Mouse (Mus musculus): ENCODE measurements around the gene Erich4. TPM values are rescaled to one million over a fixed set of nuclear protein-coding genes. Genes with fewer than 3 reads are reported as not detected.

The Erich4 gene
- polyA plus RNA-seq, 1 experiment from 2014 or later, result not detected

Other genes starting within 250 kb of the Erich4 start
- not detected in 2 replicates for gene Cnfn, start 246.2 kb downstream of the Erich4 start, polyA plus RNA-seq (2016; fragmentation: Nextera tagmentation; extraction: Ambion mirVana)
- 7.6 and 8.8 TPM in 2 replicates for gene Lipe, start 217.2 kb downstream of the Erich4 start, polyA plus RNA-seq (2016; fragmentation: Nextera tagmentation; extraction: Ambion mirVana)
- 0.27 and 0.52 TPM in 2 replicates for gene Cxcl17, start 203.0 kb downstream of the Erich4 start, polyA plus RNA-seq (2016; fragmentation: Nextera tagmentation; extraction: Ambion mirVana)
- gene Ceacam1, start 138.3 kb downstream of the Erich4 start, polyA plus RNA-seq (2016; fragmentation: Nextera tagmentation; extraction: Ambion mirVana), result 0.23 and 0.51 TPM in 2 replicates
- gene Ceacam2, start 76.0 kb downstream of the Erich4 start, polyA plus RNA-seq (2016; fragmentation: Nextera tagmentation; extraction: Ambion mirVana), result not detected in 2 replicates
- 24.0 and 25.1 TPM in 2 replicates for gene Dmac2, start 3.5 kb upstream of the Erich4 start, polyA plus RNA-seq (2016; fragmentation: Nextera tagmentation; extraction: Ambion mirVana)
- 0.70 and 0.79 TPM in 2 replicates for gene B3gnt8, start 10.8 kb upstream of the Erich4 start, polyA plus RNA-seq (2016; fragmentation: Nextera tagmentation; extraction: Ambion mirVana)
- gene Bckdha, start 43.1 kb upstream of the Erich4 start, polyA plus RNA-seq (2016; fragmentation: Nextera tagmentation; extraction: Ambion mirVana), result 36.1 and 38.1 TPM in 2 replicates
- gene Exosc5, start 43.3 kb upstream of the Erich4 start, polyA plus RNA-seq (2016; fragmentation: Nextera tagmentation; extraction: Ambion mirVana), result 49.8 and 51.1 TPM in 2 replicates
- 3.2 and 4.0 TPM in 2 replicates for gene Tmem91, start 59.3 kb upstream of the Erich4 start, polyA plus RNA-seq (2016; fragmentation: Nextera tagmentation; extraction: Ambion mirVana)
- 31.3 and 31.6 TPM in 2 replicates for gene B9d2, start 64.9 kb upstream of the Erich4 start, polyA plus RNA-seq (2016; fragmentation: Nextera tagmentation; extraction: Ambion mirVana)
- 1.3 and 1.6 TPM in 2 replicates for gene Tgfb1, start 71.1 kb upstream of the Erich4 start, polyA plus RNA-seq (2016; fragmentation: Nextera tagmentation; extraction: Ambion mirVana)
- gene Ccdc97, start 103.2 kb upstream of the Erich4 start, polyA plus RNA-seq (2016; fragmentation: Nextera tagmentation; extraction: Ambion mirVana), result 29.0 and 35.7 TPM in 2 replicates
- gene Hnrnpul1, start 138.9 kb upstream of the Erich4 start, polyA plus RNA-seq (2016; fragmentation: Nextera tagmentation; extraction: Ambion mirVana), result 78.4 and 86.0 TPM in 2 replicates
- gene Axl, start 172.8 kb upstream of the Erich4 start, polyA plus RNA-seq (2016; fragmentation: Nextera tagmentation; extraction: Ambion mirVana), result 31.0 and 33.6 TPM in 2 replicates
- gene Cyp2s1, start 201.0 kb upstream of the Erich4 start, polyA plus RNA-seq (2016; fragmentation: Nextera tagmentation; extraction: Ambion mirVana), result 0.51 and 0.55 TPM in 2 replicates